Mouse (Mus musculus) gastrocnemius, adult 2 months (tissue): ENCODE data around the gene Etfb. TPM values are rescaled to one million over a fixed set of nuclear protein-coding genes. Genes with fewer than 3 reads are reported as not detected.

ENCODE experiments used
- DNase-seq: peaks from one replicate; pipeline ENCODE4 v3.0.0; 2022
- H3K27ac ChIP-seq: fragments of 200-600 bp; 2 replicates; pipeline ENCODE4 v1.8.1; 2022; ENCODE audit warnings: mild to moderate bottlenecking
- H3K4me3 ChIP-seq: fragments of 200-600 bp; 2 replicates; pipeline ENCODE4 v1.8.1; 2022; ENCODE audit warnings: mild to moderate bottlenecking, moderate library complexity
- CTCF ChIP-seq: fragments of 200-600 bp; IDR thresholded peaks from 2 replicates; pipeline ENCODE4 v1.8.1; 2022; ENCODE audit warnings: antibody characterized with exemption, mild to moderate bottlenecking, moderate library complexity
- intact Hi-C: fragments of 180-260 bp; cut with DNase I; formaldehyde crosslinking; loops from one replicate; pipeline ENCODE4 v1.15.1; 2025
- microRNA-seq: library from miRNA; unstranded; fragments of <30 nt; microRNA quantifications from one replicate; pipeline ENCODE4 v1.2.0, GENCODE M21; 2021
- total RNA-seq, 2 experiments: library from RNA; stranded (reverse); gene quantifications; 2 replicates each; pipeline ENCODE4 v1.2.3; 2021

Gene Etfb
- total RNA-seq, 2 experiments from 2014 or later: 221 to 447 TPM

DNA sequence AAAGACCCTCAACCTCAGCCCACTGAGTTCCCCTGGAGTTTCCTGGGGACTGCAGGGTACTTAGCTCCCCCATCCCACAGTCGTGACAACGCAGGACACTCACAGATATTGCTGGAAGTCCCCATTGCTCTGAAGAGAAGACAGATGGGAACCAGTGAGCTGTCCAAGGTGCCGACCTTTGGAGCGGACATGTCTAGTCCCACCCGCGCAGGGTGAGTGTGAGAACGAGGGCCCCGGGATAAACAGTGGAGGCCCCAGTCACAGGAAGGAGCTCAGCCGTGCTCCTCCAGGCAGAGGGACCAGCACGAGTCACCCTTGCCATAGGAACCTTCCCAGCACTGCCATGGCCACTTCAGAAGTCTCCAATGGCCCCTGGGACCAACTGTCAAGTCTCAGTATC, 39.4 kb downstream of the Etfb start:
- no peak for TF ChIP-seq CTCF
- intact Hi-C loops: no loop called here
- Histone ChIP-seq H3K27ac (no peak overlapping the region), H3K4me3 (no peak overlapping the region)
- DNase-seq: no peak

DNA sequence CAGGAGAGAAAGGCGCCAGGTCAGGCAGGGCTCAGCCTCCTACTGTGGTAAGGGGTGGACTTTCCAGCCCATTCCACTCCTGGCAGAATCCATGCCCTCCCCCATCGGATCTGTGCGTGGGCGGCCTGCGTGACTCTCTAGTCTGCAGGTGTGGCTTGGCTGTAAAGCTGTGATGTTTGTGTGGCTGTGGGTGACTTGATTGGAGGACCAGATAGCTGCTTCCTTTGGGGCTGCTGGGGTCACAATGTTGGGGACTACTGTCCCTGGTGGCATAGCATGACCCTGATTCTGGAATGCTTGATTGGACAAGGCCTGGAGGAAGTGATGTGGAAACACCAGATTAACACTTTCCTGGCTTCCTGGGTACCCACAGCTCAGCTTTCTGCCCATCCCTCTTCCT, 44.8 kb downstream of the Etfb start:
- intact Hi-C loops: no loop called here
- DNase-seq: no peak
- TF ChIP-seq CTCF: no peak
- H3K27ac ChIP-seq: no peak overlapping the region
- no peak overlapping the region for H3K4me3 ChIP-seq

DNA sequence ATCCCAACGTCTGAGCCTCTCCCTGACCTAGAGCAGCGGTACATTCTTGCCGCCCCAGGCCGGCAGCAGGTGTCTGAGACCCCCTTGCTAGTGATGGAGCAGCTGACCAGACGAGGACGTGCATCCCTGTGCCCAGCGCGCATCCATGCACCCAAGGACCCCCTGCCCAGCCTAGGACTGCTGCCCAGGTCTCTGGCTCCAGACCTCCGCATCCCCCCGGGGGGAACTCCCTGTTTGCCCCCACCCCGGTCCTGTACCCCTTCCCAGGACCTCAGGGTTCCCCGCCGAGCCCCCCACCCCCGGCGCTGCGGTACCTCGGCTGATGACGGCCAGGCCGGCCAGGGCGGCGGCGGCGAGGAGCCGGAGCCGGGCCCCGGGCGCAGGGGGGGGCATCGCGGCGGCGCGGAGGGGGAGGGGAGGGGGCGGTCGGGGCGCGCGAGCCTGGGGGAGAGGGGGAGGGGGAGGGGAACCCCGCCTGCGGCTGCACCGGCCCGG, 45.8 kb downstream of the Etfb start, which contains the start of gene Iglon5:
TSS of gene Iglon5 (minus strand) at position 445 of the 495 bp plus-strand sequence.
- peak within 1 kb of the TSS; percentile 62 for H3K4me3 ChIP-seq
- TF ChIP-seq CTCF: no peak
- DNase-seq: no peak
- H3K27ac ChIP-seq: no peak within 1 kb of the TSS
- intact Hi-C loops: no loop called here

DNA sequence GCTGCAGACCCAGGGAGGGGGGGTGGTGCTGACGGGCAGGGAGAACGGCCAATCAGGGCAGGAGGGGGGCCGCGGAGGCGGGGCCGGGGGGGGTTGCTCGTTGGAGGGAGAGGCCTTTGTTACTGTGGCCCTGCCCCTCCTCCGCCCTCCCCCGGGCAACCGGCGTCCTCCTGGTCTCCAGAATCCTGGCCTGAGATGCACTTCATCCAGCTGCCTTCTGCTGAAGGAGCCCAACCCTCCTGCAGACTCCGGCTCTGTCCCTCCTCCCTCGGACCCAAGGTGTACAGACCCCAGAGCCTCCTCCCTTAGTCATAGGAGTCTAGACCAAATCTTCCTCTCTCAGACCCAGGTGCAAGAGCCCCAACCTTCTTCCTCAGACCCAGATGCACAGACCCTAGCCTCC, 46.3 kb downstream of the Etfb start:
- intact Hi-C loops: no loop called here
- peak overlapping the region; percentile 62 for H3K4me3 ChIP-seq
- TF ChIP-seq CTCF: no peak
- DNase-seq: peak; percentile 53
- no peak overlapping the region for H3K27ac ChIP-seq

DNA sequence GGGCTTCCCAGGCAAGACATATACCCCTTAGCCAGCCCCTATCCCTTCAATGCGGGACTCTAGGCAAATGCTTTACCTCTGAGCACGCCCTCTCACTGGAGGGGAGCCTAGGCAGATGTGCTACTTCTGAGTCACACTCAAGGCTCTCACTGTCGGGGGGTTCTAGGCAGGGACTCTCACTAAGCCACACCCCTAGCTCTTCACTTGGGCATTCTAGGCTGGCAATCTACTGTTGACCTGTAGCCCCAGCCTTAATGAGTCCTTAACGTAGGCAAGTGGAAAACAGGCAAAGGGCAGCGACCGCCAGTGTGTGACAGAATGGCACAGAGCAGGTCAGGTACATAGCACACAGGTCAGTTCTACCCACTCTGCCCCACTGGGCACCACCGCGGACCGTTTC, 47.0 kb downstream of the Etfb start:
- intact Hi-C loops: no loop called here
- TF ChIP-seq CTCF: no peak
- DNase-seq: no peak
- Histone ChIP-seq H3K27ac (no peak overlapping the region), H3K4me3 (no peak overlapping the region)

DNA sequence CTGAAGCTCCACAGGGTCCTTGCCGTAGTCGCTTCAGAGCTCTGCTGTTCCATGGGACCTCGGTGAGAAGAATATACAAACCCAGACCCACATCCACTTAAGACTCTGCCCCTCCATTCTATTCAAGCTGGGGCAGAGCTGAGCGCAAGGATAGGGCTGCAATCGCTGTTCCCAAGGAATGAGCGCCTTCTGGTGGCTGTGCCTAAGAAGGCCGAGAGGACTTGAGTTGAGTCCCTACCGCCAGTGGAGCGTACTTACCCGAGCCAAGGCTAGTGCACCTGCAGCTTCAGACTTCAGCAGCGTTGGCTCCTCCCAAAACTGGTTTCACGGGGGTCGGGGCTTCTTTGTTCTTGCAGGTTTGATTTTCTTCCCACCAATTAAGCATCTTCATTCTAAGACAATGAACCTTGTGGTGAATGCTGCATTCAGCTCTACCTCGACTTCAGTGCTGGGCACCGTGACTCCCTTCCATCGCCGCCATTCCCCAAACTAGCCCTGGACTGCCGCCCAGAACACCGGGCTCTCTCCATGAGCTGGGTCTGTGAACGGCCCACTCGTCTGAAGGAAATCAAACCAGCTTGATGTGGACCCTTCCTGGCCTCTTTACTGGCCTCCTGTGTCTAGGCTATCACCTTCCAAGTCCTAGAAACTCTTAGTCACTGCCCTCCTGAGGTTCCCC, 51.6 kb downstream of the Etfb start:
- Histone ChIP-seq H3K27ac (no peak overlapping the region), H3K4me3 (no peak overlapping the region)
- DNase-seq: no peak
- peak; percentile 51 for TF ChIP-seq CTCF
- intact Hi-C loops: no loop called here

Small RNA genes lying within 50 kb of the gene (microRNA-seq; reads per million reads assigned to microRNA genes)
- 2.9 reads per million for gene Mir7051

Other genes starting within 250 kb of the Etfb start
- gene Zfp715, start 130.8 kb upstream of the Etfb start, total RNA-seq: 1 to 10 TPM; 6.6 to 8.3 TPM
- not detected for gene Siglecf, start 92.7 kb upstream of the Etfb start, total RNA-seq
- gene Siglecg, start 35.9 kb upstream of the Etfb start, total RNA-seq: not detected
- not detected for gene Lim2, start 16.4 kb upstream of the Etfb start, total RNA-seq
- not detected for gene Nkg7, start 7.0 kb upstream of the Etfb start, total RNA-seq
- not detected for gene Cldnd2, start 3.3 kb upstream of the Etfb start, total RNA-seq
- gene Gm45233, start within 50 bp of the Etfb start, total RNA-seq: 1 to 10 TPM in 1 of 2 experiments, under 1 TPM in 1; 0.45 to 1.2 TPM
- gene Vsig10l, start 19.1 kb downstream of the Etfb start, total RNA-seq: 1 to 10 TPM; 1.7 to 2.3 TPM
- gene Iglon5, start 46.0 kb downstream of the Etfb start, total RNA-seq: under 1 TPM; 0.20 to 0.28 TPM
- not detected for gene 4931406B18Rik, start 61.9 kb downstream of the Etfb start, total RNA-seq
- gene Cd33, start 100.3 kb downstream of the Etfb start, total RNA-seq: 1 to 10 TPM; 1.4 TPM
- under 1 TPM; 0.36 to 0.43 TPM for gene Zfp658, start 118.2 kb downstream of the Etfb start, total RNA-seq
- gene Zfp719, start 135.5 kb downstream of the Etfb start, total RNA-seq: 1 to 10 TPM; 3.1 to 4.9 TPM
- not detected for gene Zfp819, start 163.1 kb downstream of the Etfb start, total RNA-seq
- not detected for gene Ceacam18, start 190.6 kb downstream of the Etfb start, total RNA-seq
- 1 to 10 TPM in 1 of 2 experiments, under 1 TPM in 1; 0.26 to 1.0 TPM for gene Siglece, start 216.1 kb downstream of the Etfb start, total RNA-seq
- gene Ctu1, start 227.9 kb downstream of the Etfb start, total RNA-seq: 1 to 10 TPM; 1.8 to 2.9 TPM
- not detected for gene Klk14, start 246.3 kb downstream of the Etfb start, total RNA-seq